Mouse (Mus musculus) testis, adult 2 months (tissue): ENCODE data around the gene Hrc. TPM values are rescaled to one million over a fixed set of nuclear protein-coding genes. Genes with fewer than 3 reads are reported as not detected.
A peak's percentile ranks its signal among the peaks of the same experiment; 100 is the strongest.
"Not testable (repeated sequence)": the region's sequence is repeated elsewhere in the genome, so short reads cannot be mapped to it uniquely, and the experiment has no call there.

Experiments used
- H3K27ac ChIP-seq: fragments of 200-500 bp; 2 replicates; pipeline ENCODE4 v1.5.1; 2012; ENCODE audit warnings: low read depth, low read length; ENCODE audit not compliant: control insufficient read depth, insufficient read depth
- H3K27me3 ChIP-seq: fragments of 200-500 bp; 2 replicates; pipeline ENCODE4 v1.6.1; 2012; ENCODE audit warnings: mild to moderate bottlenecking, low read length, moderate library complexity; ENCODE audit not compliant: control insufficient read depth, insufficient read depth
- H3K36me3 ChIP-seq: fragments of 200-500 bp; 2 replicates; pipeline ENCODE4 v1.6.1; 2012; ENCODE audit warnings: mild to moderate bottlenecking, low read length; ENCODE audit not compliant: control insufficient read depth, insufficient read depth
- H3K4me1 ChIP-seq: fragments of 200-500 bp; 2 replicates; pipeline ENCODE4 v1.6.1; 2012; ENCODE audit warnings: low read length; ENCODE audit not compliant: control insufficient read depth, insufficient read depth
- H3K4me3 ChIP-seq: fragments of 200-500 bp; 2 replicates; pipeline ENCODE4 v1.5.1; 2012; ENCODE audit warnings: low read depth, mild to moderate bottlenecking, low read length, moderate library complexity, mixed read lengths; ENCODE audit not compliant: control insufficient read depth
- CTCF ChIP-seq: fragments of 200-500 bp; IDR thresholded peaks from 2 replicates; pipeline ENCODE4 v1.5.1; 2012; ENCODE audit warnings: low read depth, mild to moderate bottlenecking, inconsistent platforms, low read length, moderate library complexity; ENCODE audit not compliant: control insufficient read depth, insufficient read depth, insufficient replicate concordance
- POLR2A ChIP-seq: fragments of 200-500 bp; IDR thresholded peaks from 2 replicates; pipeline ENCODE4 v1.6.1; 2012; ENCODE audit warnings: low read depth, mild to moderate bottlenecking, inconsistent platforms, low read length, moderate library complexity; ENCODE audit not compliant: control insufficient read depth
- polyA plus RNA-seq: library from polyadenylated mRNA; depleted of rRNA; stranded (reverse); fragments of >200 nt; gene quantifications from 2 replicates; pipeline ENCODE4 v1.2.3, GENCODE M21; 2012

Gene Hrc
- polyA plus RNA-seq, 1 experiment: 0.22 TPM

- Histone ChIP-seq H3K27ac (no peak overlapping the region), H3K27me3 (no peaks in the 10 kb centered on the region), H3K4me3 (no peak overlapping the region), H3K4me1 (peaks cover 38% of the 10 kb centered on the region), H3K36me3 (no peaks in the 10 kb centered on the region)
- TF ChIP-seq CTCF: no peak
- no peak for TF ChIP-seq POLR2A
Observed at GRCm38 (mm10) chr7:45340669-45341068, 5.6 kb downstream of the Hrc start.

- TF ChIP-seq CTCF (peak; percentile 42; the same call in 1 of the 2 replicates), POLR2A (no peak)
- H3K27me3 ChIP-seq: no peaks in the 10 kb centered on the region
- peaks cover 38% of the 10 kb centered on the region for H3K4me1 ChIP-seq
- peak overlapping the region; percentile 17; the same call in 1 of the 2 replicates for H3K4me3 ChIP-seq
- H3K36me3 ChIP-seq: no peaks in the 10 kb centered on the region
- H3K27ac ChIP-seq: no peak overlapping the region
Observed at GRCm38 (mm10) chr7:45341303-45341702, 6.2 kb downstream of the Hrc start.

DNA sequence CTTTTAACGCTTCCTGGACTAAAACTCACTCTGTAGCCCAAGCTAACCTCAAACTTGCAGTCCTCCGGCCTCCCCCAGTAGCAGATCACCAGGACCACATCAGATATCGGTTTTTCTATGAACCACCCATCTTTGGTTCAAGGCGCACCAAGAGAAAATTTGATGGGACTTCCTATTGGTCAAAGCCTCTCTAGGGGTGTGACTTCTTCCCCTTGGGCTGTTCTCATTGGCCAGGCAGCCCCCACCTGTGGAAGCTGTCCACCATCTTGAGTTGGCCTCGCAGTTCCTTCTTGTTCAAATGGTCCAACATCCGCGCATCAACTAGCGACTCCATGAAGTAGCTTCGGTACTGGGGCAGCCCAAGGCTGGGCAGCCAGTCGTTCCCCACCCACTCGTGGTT, 7.0 kb downstream of the Hrc start:
- peaks cover 41% of the 10 kb centered on the region for H3K4me1 ChIP-seq
- H3K27ac ChIP-seq: no peak overlapping the region
- no peaks in the 10 kb centered on the region for H3K36me3 ChIP-seq
- H3K4me3 ChIP-seq: no peak overlapping the region
- TF ChIP-seq CTCF: no peak
- TF ChIP-seq POLR2A: no peak
- no peaks in the 10 kb centered on the region for H3K27me3 ChIP-seq

GRCm38 (mm10) chr7:45343543-45343942, 8.5 kb downstream of the Hrc start:
- Histone ChIP-seq H3K27ac (no peak overlapping the region), H3K4me1 (peaks cover 33% of the 10 kb centered on the region), H3K27me3 (no peaks in the 10 kb centered on the region), H3K36me3 (no peaks in the 10 kb centered on the region), H3K4me3 (no peak overlapping the region)
- peak; percentile 14; the same call in 1 of the 2 replicates for TF ChIP-seq CTCF
- no peak for TF ChIP-seq POLR2A

DNA sequence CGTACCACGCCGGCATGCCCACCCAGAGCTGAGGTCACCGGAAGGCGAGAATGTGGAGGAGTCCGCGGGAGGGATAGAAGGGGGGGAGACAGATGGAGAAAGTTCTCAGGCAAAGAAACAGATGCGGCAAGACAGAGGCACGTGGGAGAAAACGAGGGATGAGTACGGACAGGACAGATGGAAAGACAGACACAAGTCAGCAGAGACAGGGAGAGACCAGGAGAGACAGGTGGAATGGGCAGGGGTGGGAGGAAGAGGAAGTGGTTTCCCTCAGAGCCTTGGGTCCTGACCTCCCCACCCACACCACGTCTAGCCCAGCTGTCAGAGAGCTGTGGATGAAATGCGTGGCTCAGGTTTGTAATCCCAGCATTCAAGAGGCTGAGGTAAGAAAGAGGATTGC, 11.8 kb downstream of the Hrc start:
- H3K27me3 ChIP-seq: no peaks in the 10 kb centered on the region
- no peaks in the 10 kb centered on the region for H3K36me3 ChIP-seq
- no peak for TF ChIP-seq POLR2A
- no peak for TF ChIP-seq CTCF
- no peak overlapping the region for H3K4me3 ChIP-seq
- H3K27ac ChIP-seq: no peak overlapping the region
- H3K4me1 ChIP-seq: peaks cover 11% of the 10 kb centered on the region

DNA sequence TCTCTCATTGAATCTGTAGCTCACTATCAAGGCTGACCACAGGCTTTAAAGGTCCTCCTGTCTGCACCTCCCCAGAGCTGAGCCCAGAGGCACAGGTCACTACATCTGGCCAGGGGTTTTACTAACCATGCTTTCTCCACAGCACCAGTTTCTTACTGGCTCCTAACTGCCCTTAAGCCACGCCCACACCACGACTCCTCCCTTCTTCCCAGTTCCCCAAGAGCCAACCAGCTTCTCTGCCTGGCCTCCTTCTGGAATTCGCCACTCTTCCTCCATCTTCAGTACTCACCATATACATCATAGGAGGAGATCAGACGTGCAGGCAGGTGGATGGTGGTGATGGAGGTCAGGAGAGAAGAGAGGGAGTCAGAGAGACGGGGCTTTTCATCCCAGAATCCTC, 18.0 kb downstream of the Hrc start:
- H3K27me3 ChIP-seq: no peaks in the 10 kb centered on the region
- TF ChIP-seq CTCF (no peak), POLR2A (no peak)

DNA sequence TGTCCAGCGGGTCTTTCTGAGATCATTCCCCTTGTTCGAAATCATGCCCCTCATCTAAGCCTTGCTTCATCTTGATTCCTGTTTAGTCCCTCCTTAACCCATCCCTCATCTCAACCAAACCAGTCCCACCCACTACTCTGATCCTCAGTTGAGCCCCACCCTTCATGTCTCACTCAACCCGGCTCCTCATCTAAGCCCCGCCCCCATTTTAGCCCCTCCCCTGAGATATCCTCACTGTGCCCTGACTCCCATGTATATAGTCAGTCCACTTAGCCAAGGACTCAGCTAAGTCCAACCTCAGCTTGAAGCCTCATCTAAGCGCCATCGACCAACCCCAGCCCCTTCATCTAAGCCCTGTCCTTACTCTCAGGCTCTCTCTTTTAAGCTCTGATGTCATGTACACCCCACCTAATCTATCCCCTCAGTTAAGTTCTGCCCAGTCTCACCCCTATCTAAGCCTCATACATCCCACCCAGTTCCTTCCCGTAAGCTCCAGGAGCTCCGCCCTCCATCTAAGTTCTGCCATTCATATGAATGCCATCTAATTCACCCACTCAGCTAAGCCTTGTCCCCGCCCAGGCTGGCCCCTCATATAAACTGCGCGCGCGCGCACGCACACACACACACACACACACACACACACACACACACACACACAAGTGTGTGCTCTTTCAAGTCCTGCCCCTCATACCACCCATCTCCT, 20.4 kb downstream of the Hrc start:
- Histone ChIP-seq H3K36me3 (no peaks in the 10 kb centered on the region), H3K4me3 (no peak overlapping the region), H3K27ac (no peak overlapping the region), H3K4me1 (peaks cover 25% of the 10 kb centered on the region), H3K27me3 (no peaks in the 10 kb centered on the region)
- TF ChIP-seq CTCF: no peak
- TF ChIP-seq POLR2A: no peak

More for the DNA sequence above, 18.0 kb downstream of the Hrc start:
- no peak overlapping the region for H3K27ac ChIP-seq
- H3K4me1 ChIP-seq: peaks cover 19% of the 10 kb centered on the region
- no peaks in the 10 kb centered on the region for H3K36me3 ChIP-seq
- H3K4me3 ChIP-seq: no peak overlapping the region

DNA sequence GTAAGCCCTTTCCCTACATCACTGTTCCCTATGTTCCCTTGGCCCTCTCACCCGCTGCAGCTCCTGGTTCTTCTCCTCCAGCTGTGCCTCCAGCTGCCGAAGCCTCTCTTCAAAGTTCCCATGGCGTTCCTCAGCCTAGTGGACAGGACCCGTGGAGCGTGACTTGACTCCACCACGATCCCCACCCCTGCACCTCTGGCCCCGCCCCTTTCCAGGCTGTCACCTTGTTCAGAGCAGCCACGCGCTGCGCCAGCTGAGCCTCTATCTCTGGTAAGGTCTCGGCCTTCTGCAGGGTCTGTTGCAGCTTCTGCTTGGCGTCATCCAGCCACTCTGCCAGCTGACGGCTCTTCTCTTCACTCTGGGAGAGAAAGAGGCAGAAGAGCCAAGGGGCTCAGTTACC, 21.0 kb downstream of the Hrc start:
- H3K27me3 ChIP-seq: no peaks in the 10 kb centered on the region
- no peaks in the 10 kb centered on the region for H3K36me3 ChIP-seq
- no peak overlapping the region for H3K27ac ChIP-seq
- H3K4me3 ChIP-seq: no peak overlapping the region
- TF ChIP-seq POLR2A (no peak), CTCF (no peak)
- H3K4me1 ChIP-seq: peaks cover 30% of the 10 kb centered on the region

- not testable (repeated sequence) for H3K27me3 ChIP-seq, H3K36me3 ChIP-seq, H3K4me3 ChIP-seq
Observed at GRCm38 (mm10) chr7:45359081-45359480, 24.0 kb downstream of the Hrc start.

More at GRCm38 (mm10) chr7:45359081-45359480, 24.0 kb downstream of the Hrc start:
- H3K4me1 ChIP-seq: peaks cover 39% of the 10 kb centered on the region
- H3K27ac ChIP-seq: not testable (repeated sequence)
